Mouse (Mus musculus) embryonic facial prominence, embryonic 13.5 days (tissue): ENCODE results near the gene Dusp1. TPM values are rescaled to one million over a fixed set of nuclear protein-coding genes. Genes with fewer than 3 reads are reported as not detected.
A peak's percentile ranks its signal among the peaks of the same experiment; 100 is the strongest.

Source experiments
- ATAC-seq: fragments of 200-750 bp; cut with Nextera tagmentation; 2 replicates; pipeline ENCODE4 v1.8.0; 2017; ENCODE audit warnings: low read depth; ENCODE audit not compliant: insufficient number of reproducible peaks, insufficient read depth, low FRiP score, low TSS enrichment
- H3K27ac ChIP-seq: fragments of 300-500 bp; sonication (generic); 2 replicates; pipeline ENCODE4 v1.5.1; 2015; ENCODE audit warnings: moderate library complexity, mild to moderate bottlenecking, inconsistent platforms
- H3K27me3 ChIP-seq: fragments of 300-500 bp; sonication (generic); 2 replicates; pipeline ENCODE4 v1.6.1; 2015; ENCODE audit warnings: mild to moderate bottlenecking, inconsistent platforms
- H3K36me3 ChIP-seq: fragments of 300-500 bp; sonication (generic); 2 replicates; pipeline ENCODE4 v1.6.1; 2015; ENCODE audit warnings: mild to moderate bottlenecking, inconsistent platforms
- H3K4me1 ChIP-seq: fragments of 300-500 bp; sonication (generic); 2 replicates; pipeline ENCODE4 v1.6.1; 2015; ENCODE audit warnings: inconsistent platforms
- H3K4me2 ChIP-seq: fragments of 300-500 bp; sonication (generic); 2 replicates; pipeline ENCODE4 v1.6.1; 2015; ENCODE audit warnings: moderate library complexity, mild to moderate bottlenecking, inconsistent platforms
- H3K4me3 ChIP-seq: fragments of 300-500 bp; sonication (generic); 2 replicates; pipeline ENCODE4 v1.5.1; 2015; ENCODE audit warnings: mild to moderate bottlenecking, inconsistent platforms
- H3K9ac ChIP-seq: fragments of 300-500 bp; sonication (generic); 2 replicates; pipeline ENCODE4 v1.6.1; 2015; ENCODE audit warnings: mild to moderate bottlenecking, inconsistent platforms
- H3K9me3 ChIP-seq: fragments of 300-500 bp; sonication (generic); 2 replicates; pipeline ENCODE4 v1.6.1; 2016; ENCODE audit warnings: inconsistent platforms
- WGBS: fragments of 180-500 bp; shearing (Covaris S2); methylation state at CpG from one replicate; pipeline ENCODE4 v1.1.7; 2015; ENCODE audit warnings: mixed read lengths; 5-methylcytosine and 5-hydroxymethylcytosine counted together
- polyA plus RNA-seq: library from polyadenylated mRNA; unstranded; fragments of >200 nt; fragmentation: Nextera tagmentation; extraction: Ambion mirVana; gene quantifications from 2 replicates; pipeline ENCODE4 v1.2.1, GENCODE M21; 2015

The Dusp1 gene
- polyA plus RNA-seq, 1 experiment from 2014 or later: 13.2 TPM

GRCm38 (mm10) chr17:26572265-26572664 is 10.3 kb upstream of the Dusp1 start:
- Histone ChIP-seq H3K27me3 (no peaks in the 10 kb centered on the region), H3K27ac (no peak overlapping the region), H3K4me2 (no peak overlapping the region), H3K4me3 (no peak overlapping the region), H3K9ac (no peak overlapping the region), H3K9me3 (0 out of 2 replicates have a peak, but pooled peaks cover 2% of the 10 kb centered on the region), H3K36me3 (peaks cover 80% of the 10 kb centered on the region), H3K4me1 (peaks cover 3% of the 10 kb centered on the region; the same call in 1 of the 2 replicates)
- ATAC-seq: no peak
- 86% methylated on average over 11 of the region's 11 CpGs for WGBS

GRCm38 (mm10) chr17:26571377-26571776 is 9.4 kb upstream of the Dusp1 start:
- no peaks in the 10 kb centered on the region for H3K27me3 ChIP-seq
- 0 out of 2 replicates have a peak, but pooled peaks cover 2% of the 10 kb centered on the region for H3K9me3 ChIP-seq
- H3K4me3 ChIP-seq: no peak overlapping the region
- H3K9ac ChIP-seq: no peak overlapping the region
- H3K4me2 ChIP-seq: no peak overlapping the region
- no peak for ATAC-seq
- H3K4me1 ChIP-seq: no peaks in the 10 kb centered on the region; the same call in 1 of the 2 replicates
- H3K36me3 ChIP-seq: peaks cover 80% of the 10 kb centered on the region
- H3K27ac ChIP-seq: no peak overlapping the region
- 84% methylated on average over 3 of the region's 3 CpGs for WGBS

- no peaks in the 10 kb centered on the region for H3K27me3 ChIP-seq
- no peak overlapping the region for H3K27ac ChIP-seq
- WGBS: 92% methylated on average over 11 of the region's 11 CpGs
- H3K36me3 ChIP-seq: peaks cover 80% of the 10 kb centered on the region
- no peak for ATAC-seq
- no peaks in the 10 kb centered on the region; the same call in 1 of the 2 replicates for H3K4me1 ChIP-seq
- no peak overlapping the region for H3K9ac ChIP-seq
- no peak overlapping the region for H3K4me2 ChIP-seq
- H3K4me3 ChIP-seq: no peak overlapping the region
- H3K9me3 ChIP-seq: 0 out of 2 replicates have a peak, but pooled peaks cover 6% of the 10 kb centered on the region
Observed at GRCm38 (mm10) chr17:26570651-26571118, 8.8 kb upstream of the Dusp1 start.

GRCm38 (mm10) chr17:26569594-26570350 is 7.8 kb upstream of the Dusp1 start:
- H3K4me1 ChIP-seq: no peaks in the 10 kb centered on the region; the same call in 1 of the 2 replicates
- ATAC-seq: no peak
- H3K9ac ChIP-seq: no peak overlapping the region
- no peak overlapping the region for H3K4me3 ChIP-seq
- peaks cover 79% of the 10 kb centered on the region for H3K36me3 ChIP-seq
- H3K9me3 ChIP-seq: 0 out of 2 replicates have a peak, but pooled peaks cover 6% of the 10 kb centered on the region
- no peak overlapping the region for H3K27ac ChIP-seq
- no peak overlapping the region for H3K4me2 ChIP-seq
- no peaks in the 10 kb centered on the region for H3K27me3 ChIP-seq
- 86% methylated on average over 4 of the region's 4 CpGs for WGBS

- ATAC-seq: no peak
- 97% methylated on average over 4 of the region's 4 CpGs for WGBS
- Histone ChIP-seq H3K4me3 (no peak overlapping the region), H3K27ac (no peak overlapping the region), H3K4me2 (no peak overlapping the region), H3K9ac (no peak overlapping the region), H3K9me3 (0 out of 2 replicates have a peak, but pooled peaks cover 6% of the 10 kb centered on the region), H3K27me3 (no peaks in the 10 kb centered on the region), H3K36me3 (peaks cover 85% of the 10 kb centered on the region), H3K4me1 (peaks cover 7% of the 10 kb centered on the region)
Observed at GRCm38 (mm10) chr17:26567818-26568173, 5.9 kb upstream of the Dusp1 start.

- Histone ChIP-seq H3K9me3 (0 out of 2 replicates have a peak, but pooled peaks cover 6% of the 10 kb centered on the region), H3K9ac (no peak overlapping the region), H3K4me3 (no peak overlapping the region), H3K4me1 (peaks cover 12% of the 10 kb centered on the region), H3K4me2 (no peak overlapping the region), H3K27me3 (no peaks in the 10 kb centered on the region), H3K36me3 (peaks cover 84% of the 10 kb centered on the region), H3K27ac (no peak overlapping the region)
- ATAC-seq: no peak
- WGBS: 81% methylated on average over 8 of the region's 8 CpGs
Observed at GRCm38 (mm10) chr17:26567142-26567817, 5.4 kb upstream of the Dusp1 start.

- Histone ChIP-seq H3K36me3 (peaks cover 60% of the 10 kb centered on the region), H3K4me2 (no peak overlapping the region), H3K9ac (no peak overlapping the region), H3K27me3 (no peaks in the 10 kb centered on the region), H3K4me3 (no peak overlapping the region), H3K27ac (no peak overlapping the region), H3K9me3 (0 out of 2 replicates have a peak, but pooled peaks cover 6% of the 10 kb centered on the region), H3K4me1 (peaks cover 25% of the 10 kb centered on the region)
- no peak for ATAC-seq
- WGBS: 64% methylated on average over 9 of the region's 9 CpGs
Observed at GRCm38 (mm10) chr17:26564439-26564838, 2.5 kb upstream of the Dusp1 start.

GRCm38 (mm10) chr17:26563476-26563875 is 1.5 kb upstream of the Dusp1 start:
- ATAC-seq: no peak
- H3K27ac ChIP-seq: no peak overlapping the region
- 89% methylated on average over 6 of the region's 6 CpGs for WGBS
- H3K9ac ChIP-seq: no peak overlapping the region
- H3K4me1 ChIP-seq: peaks cover 25% of the 10 kb centered on the region
- peaks cover 51% of the 10 kb centered on the region for H3K36me3 ChIP-seq
- 0 out of 2 replicates have a peak overlapping the region, but pooled peaks have one; percentile 94 for H3K4me2 ChIP-seq
- 0 out of 2 replicates have a peak, but pooled peaks cover 6% of the 10 kb centered on the region for H3K9me3 ChIP-seq
- no peak overlapping the region for H3K4me3 ChIP-seq
- no peaks in the 10 kb centered on the region for H3K27me3 ChIP-seq

- 71% methylated on average over 4 of the region's 4 CpGs for WGBS
- Histone ChIP-seq H3K27ac (peak overlapping the region; percentile 68), H3K36me3 (peaks cover 40% of the 10 kb centered on the region), H3K9me3 (0 out of 2 replicates have a peak, but pooled peaks cover 4% of the 10 kb centered on the region), H3K4me1 (peaks cover 25% of the 10 kb centered on the region), H3K4me2 (peak overlapping the region; percentile 94), H3K27me3 (no peaks in the 10 kb centered on the region), H3K9ac (peak overlapping the region; percentile 84), H3K4me3 (peak overlapping the region; percentile 83)
- ATAC-seq: no peak
Observed at GRCm38 (mm10) chr17:26562292-26562691, 364 bp upstream of the Dusp1 start.

GRCm38 (mm10) chr17:26561290-26561640 is 663 bp downstream of the Dusp1 start, which contains the start of gene Ergic1:
Gene Ergic1, plus strand, starts transcription at chr17:26561489.
- ATAC-seq: peak; percentile 93
- peak within 1 kb of the TSS; percentile 83 for H3K4me3 ChIP-seq
- H3K4me1 ChIP-seq: peaks cover 25% of the 10 kb centered on the region
- no peaks in the 10 kb centered on the region for H3K27me3 ChIP-seq
- H3K9me3 ChIP-seq: 0 out of 2 replicates have a peak, but pooled peaks cover 4% of the 10 kb centered on the region
- peak within 1 kb of the TSS; percentile 84 for H3K9ac ChIP-seq
- peak within 1 kb of the TSS; percentile 94 for H3K4me2 ChIP-seq
- peak within 1 kb of the TSS; percentile 68 for H3K27ac ChIP-seq
- H3K36me3 ChIP-seq: peaks cover 29% of the 10 kb centered on the region
- 0% methylated on average over 35 of the region's 36 CpGs for WGBS

GRCm38 (mm10) chr17:26560526-26561289 is 1.2 kb downstream of the Dusp1 start:
- H3K4me3 ChIP-seq: peak overlapping the region; percentile 83
- peaks cover 24% of the 10 kb centered on the region for H3K36me3 ChIP-seq
- peak overlapping the region; percentile 84 for H3K9ac ChIP-seq
- peaks cover 25% of the 10 kb centered on the region for H3K4me1 ChIP-seq
- no peak for ATAC-seq
- H3K27ac ChIP-seq: peak overlapping the region; percentile 68
- WGBS: 33% methylated on average over 9 of the region's 9 CpGs
- no peaks in the 10 kb centered on the region for H3K9me3 ChIP-seq
- peak overlapping the region; percentile 94 for H3K4me2 ChIP-seq
- no peaks in the 10 kb centered on the region for H3K27me3 ChIP-seq
